Mouse (Mus musculus): ENCODE results near the gene Gm30083.

GRCm38 (mm10) chr14:33939117-33939516 is 75.9 kb downstream of the Gm30083 start:
- TF ChIP-seq CTCF (IDR thresholded peaks at IDR 0.05; ENCODE audit: extremely low read depth, insufficient read depth, low read length) (peak; percentile 92), POLR2A (IDR thresholded peaks at IDR 0.05; ENCODE audit: extremely low read depth, insufficient read depth, low read length) (no peak)

All from cortical plate, adult 2 months (tissue).